Mouse (Mus musculus): ENCODE measurements at regions not wholly inside any gene's neighbourhood (a gene's known extent, or its start where the extent isn't known, plus 50 kb on each side); places are given as distances from the start of the nearest gene placed in this dataset.

DNA sequence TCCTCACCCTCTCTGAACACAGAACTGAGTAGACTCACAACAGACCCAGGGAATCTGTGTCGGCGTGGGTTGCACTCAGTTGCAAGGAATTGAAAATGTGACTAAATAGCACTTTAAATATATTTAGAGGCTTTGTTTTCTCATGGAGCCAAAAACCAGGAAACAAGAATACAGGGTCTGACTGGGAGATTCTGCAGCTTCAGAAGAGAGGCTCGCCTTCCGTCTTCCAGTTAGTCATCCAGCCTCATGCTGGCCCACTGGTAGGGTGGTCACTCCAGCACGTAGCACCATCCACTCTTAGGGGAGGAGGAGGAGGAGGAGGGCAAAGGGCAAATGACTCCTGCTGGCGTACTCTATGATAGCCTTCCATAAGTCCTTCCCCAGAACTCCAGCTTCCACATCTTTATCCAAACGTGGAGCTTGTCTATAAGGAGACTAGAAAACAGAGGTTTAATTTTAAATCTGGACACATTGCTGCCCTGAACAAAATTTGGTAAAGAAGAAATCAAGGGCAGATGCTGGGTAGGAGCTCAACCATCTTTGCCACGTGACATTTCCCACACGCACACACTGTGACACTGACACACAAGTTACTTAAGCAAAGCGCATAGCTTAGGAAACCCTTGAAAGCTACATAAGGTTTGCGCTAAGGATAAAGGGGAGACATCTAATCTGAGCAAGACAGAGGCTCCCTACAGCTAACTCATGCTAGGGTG is 60.8 kb downstream of the Mis18a start:
- no peak for DNase-seq

DNA sequence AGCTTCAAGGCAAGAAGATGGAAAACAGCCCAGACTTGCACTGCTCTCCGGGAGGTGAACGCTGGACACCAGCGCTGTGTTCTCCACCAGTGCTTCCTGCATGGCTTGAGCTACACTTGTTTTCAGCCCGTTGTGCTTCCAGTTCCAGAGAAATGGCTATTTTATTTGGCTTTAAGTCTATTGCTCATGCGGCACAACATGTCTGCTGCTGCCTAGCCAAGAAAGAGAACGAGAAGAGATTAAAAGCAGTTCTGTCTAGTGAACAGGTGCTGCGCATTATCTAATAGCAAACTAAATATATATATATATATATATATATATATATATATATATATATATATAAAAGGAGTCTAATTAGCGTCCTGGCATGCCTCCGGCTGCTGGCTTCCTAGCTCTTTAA is 63.1 kb downstream of the Mis18a start:
- no peak for DNase-seq

DNA sequence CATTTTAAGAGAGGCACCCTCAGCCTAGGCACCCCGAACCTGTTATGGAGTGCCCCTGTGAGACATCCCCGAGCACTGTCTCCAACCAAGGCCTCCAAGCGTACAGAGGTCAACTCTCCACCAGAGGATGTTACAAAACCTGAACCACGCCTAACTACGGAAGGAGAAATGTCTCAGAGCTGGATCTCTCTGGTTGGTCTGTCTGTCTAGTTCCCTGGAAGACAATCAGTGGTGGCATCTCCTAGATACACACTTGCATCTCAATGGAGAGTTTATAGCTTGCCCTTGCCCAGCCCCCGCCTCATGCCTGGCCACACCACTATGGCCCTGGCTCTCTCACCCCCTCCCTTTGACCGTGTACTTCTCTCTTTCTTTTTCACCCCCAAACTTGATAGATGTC is 69.2 kb downstream of the Mis18a start:
- DNase-seq: no peak

DNA sequence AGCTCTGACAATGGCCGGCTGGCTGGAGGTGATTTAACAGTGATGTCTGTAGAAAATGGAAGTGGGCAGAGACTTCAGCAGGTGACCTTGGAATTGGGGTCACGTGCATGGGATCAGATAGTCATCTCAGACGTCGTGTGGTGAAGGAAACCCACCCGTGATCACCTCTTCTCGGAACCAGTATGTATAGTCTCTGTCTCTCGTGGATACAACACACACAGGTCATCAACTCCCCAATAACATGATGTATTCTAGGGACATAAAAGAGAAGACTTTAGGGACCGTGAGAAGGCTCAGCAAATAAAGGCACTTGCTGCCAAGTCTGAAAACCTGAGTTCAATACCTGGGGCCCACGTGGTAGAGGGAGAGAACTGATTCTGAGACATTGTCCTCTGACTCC is 70.2 kb downstream of the Mis18a start:
- DNase-seq: no peak

DNA sequence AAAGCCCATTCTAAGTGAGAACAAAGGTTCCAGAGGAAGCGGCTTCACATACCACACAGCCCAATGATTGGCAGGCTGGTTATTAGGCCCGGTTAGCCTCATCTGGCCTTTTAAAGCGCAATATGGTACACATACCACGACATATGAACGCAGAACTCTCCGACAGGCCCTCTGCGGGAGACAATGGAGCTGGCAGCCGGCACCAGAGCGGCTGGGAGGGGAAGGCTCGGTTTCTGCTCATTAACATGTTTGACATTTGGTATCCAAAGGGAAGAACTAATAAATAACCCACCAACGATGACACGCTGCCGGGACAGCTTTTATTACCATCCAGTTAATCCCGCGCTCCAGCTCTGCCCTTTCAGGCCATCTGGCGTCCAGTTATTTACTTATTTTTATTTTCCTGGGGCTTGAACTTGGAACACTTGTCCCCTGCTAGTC is 70.6 kb downstream of the Mis18a start:
- DNase-seq: peak; percentile 14

DNA sequence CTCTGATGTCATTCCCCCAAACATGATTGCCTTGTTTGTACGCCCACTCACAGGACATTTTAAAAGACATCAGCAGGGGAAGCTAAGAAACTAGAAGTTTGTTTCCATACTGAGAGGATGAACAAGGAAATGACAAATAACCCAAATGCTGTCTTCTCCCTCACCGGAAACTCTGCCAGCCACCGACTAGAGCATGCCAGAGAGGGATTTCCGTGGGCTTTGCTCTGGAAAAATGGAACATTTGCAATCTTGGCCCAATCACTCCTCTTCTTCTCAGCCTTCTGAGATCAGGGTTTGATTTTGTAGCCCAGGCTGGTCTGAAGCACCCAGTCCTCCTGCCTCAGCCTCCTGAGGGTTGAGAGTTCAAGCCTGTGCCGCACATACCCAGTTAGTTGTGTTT is 72.4 kb downstream of the Mis18a start:
- no peak for DNase-seq

DNA sequence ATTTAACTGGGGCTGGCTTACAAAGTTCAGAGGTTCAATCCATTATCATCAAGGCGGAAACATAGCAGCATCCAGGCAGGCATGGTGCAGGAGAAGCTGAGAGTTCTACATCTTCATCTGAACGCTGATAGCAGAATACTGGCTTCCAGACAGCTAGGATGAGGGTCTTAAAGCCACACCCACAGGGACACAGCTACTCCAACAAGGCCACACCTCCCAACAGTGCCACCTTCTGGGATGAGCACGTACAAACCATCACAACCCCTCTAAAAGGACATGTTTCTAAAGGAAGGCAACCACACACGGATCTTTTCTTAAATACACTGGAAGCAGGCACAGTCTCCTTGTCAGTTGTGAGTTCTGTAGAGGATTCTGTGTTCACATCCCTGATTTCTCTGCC is 74.4 kb downstream of the Mis18a start:
- no peak for DNase-seq

DNA sequence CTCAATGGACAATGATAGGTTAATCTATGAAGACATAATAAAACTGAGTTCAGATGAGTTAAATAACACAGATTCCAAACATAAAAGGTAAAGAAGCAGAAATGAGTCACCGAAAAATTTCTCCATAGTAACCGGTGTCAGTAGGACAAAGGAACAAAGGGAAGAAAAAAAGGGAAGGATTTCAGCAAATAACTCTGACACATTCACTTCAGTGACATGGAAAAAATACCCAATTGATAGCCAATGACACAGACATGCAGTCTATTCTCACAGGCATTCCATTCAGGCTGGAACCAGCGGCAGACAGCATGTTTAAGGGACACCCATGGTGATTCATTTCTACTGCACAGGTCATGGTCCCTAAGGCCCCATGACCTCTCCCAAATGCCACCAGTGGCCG is 79.0 kb downstream of the Mis18a start:
- DNase-seq: no peak

DNA sequence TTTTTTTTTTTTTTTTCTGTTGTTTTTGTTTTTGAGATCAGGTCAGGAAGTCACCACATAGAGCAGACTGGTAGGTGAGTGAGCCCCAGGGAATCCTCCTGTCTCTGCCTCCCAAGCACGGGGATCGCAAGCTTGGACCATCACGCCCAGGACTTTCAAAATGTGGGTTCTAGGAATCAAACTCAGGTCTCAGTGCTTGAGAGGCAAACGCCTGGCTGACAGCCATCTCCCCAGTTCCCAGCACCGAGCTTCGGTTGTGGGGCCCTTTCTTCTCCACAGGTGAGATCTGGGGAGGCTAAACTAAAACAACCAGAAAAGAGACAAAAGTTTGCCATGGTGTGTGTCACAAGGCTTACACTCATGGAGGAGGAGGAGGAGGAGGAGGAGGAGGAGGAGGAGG is 84.5 kb downstream of the Mis18a start:
- DNase-seq: no peak

DNA sequence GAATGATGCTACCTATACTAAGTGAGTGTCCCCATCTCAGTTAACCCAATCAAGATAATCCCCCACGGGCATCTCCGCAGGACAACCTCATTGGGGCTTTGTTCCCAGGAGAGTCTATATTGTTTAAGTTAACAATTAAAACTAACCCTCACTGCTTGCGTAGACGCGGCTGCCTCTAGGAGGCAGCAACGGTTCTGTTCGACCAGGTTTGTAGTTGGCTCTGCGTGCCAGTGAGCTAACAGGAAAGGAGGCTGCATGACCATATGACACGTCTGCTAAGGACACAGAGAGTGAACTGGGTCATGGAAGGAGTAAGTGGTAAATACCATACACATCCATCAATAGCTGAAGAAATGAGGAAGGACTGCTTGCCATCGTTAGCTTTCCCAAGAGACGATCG is 92.0 kb downstream of the Mis18a start:
- DNase-seq: no peak

DNA sequence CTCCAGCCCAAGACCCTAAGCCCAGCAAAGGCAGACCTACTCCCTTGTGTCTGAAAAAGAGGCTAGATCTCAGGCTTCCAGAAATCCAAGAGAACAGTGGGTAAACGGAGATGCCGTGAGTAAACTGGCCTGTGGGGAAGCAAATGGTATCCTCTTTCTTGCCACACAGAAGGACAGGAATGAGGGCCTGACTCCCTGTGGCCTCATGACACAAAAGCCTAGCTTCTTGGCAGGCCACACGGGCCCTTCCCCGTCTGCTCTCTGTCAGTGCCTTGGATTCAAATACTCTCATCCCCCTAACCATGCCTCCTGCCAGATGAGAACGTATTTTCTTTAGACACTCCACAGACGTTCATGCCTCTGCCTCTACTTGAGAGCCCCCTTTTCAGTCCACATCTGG is 97.2 kb downstream of the Mis18a start:
- peak; percentile 47 for DNase-seq

DNA sequence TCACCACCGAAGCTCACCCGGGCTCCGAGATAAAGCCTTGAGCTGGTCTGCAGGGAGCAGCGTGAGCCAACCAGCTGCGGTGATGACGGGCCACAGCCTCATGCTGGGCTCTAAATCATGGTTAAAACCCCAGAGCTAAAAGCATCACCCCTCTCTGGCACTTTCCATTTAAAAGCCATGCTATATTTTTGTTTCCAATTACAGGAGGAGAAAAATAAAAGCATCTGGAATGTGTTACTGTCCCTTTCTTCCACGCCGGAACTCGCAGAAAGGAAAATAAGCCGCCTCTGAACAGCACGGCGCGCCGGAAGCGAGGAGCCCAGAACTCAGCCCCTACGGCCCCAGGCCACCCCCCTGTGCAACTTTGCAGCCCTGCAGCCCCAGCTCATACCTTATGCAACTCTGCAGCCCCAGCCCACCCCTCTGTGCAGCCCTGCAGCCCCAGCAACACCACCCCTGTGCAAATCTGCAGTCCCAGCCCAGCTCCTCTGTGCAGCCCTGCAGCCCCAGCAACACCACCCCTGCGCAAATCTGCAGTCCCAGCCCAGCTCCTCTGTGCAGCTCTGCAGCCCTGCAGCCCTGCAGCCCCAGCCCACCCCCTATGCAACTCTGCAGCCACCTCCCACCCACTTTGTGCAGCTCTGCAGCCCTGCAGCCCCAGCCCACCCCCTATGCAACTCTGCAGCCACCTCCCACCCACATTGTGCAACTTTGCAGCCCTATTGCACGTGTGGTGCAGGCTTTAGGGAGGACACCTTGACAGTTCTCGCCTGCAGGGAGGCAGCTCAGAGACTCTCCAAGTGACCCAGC is 97.9 kb downstream of the Mis18a start:
- DNase-seq: no peak

DNA sequence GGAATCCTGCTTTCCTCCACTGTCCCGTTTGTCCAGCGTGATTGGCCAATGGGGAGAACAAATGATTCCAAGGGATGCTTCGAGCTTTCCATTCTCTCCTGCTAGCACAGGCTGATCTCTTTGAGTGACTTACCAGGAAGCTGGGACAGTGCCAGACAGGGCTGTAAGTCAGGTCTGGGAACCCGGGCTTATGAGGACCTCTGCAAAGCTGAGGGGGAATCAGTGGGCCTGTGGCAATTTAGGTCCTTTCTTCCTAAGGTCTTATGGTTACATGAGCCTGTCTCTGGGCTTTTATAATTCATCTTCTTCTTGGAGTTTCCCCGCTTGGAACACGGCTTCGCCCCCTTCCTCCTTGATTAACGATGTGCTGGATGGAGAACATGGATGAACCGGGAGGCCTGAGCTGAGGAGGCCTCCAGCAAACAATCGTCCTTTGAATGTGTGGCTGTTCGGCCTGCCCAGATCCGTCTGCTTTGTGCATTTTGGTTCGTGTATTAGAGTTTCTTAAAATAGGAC is 98.5 kb downstream of the Mis18a start:
- no peak for DNase-seq

DNA sequence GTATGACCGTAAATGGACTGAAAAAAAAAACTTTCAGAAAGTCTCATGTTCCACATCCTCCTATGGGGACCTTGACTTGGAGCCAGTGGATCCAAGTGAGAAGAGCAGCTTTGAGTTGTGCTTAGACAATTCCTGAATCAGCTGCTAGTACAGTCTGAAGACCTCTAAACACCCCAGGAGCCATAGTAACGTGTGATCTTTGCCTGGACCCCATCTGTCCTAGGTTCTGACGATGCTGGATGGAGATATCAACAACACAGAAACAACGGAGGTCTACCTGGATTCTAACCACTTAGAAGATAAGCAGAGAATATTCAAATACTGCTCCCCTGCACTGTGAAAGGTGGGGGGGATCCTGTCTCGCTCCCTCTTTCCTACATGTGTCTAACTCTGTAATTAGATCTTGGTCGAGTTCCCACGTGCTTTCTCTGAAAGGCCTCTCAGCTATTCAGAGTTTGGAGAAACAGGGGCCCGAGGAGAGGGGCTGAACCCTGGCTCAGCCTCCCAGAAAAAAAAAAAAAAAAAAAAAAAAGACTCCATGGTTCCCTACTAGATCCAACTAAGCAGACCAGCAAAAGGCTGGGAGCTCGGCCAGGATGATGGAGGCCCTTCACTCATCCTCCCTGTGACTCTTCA is 101.1 kb downstream of the Mis18a start:
- no peak for DNase-seq

DNA sequence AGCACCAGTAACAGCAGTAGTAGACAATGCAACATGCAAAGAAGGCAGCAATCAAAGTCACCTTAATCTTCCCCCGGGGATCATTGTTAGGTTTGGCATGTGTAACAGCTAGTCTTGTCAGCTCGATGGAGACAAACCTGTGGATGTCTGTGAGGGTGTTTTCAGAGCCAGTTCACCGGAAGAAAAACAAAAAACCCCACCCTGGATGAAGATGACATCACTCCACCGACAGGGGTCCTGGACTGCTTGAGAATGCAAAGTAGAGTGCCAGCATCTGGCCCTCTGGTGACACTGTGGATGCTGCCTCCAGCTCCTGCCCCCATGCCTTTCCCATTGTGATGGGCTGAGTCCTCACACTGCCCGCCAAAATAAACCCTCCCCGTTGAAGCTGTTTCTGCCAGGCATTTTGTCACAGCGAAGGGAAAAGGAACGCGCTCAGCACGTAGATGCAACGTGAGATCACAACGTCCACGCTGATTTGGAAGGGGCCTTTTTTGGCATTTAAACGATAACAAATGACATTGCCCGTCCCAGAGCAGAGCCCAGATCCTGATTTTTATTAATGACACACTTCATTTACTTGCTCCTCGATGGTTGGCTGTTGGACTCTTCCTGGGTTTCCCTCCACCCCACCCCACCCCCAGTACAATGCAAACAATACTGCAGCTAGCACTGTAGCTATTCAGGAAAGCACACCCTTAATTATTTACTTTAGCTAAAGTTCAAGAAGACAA is 101.7 kb downstream of the Mis18a start:
- DNase-seq: no peak

DNA sequence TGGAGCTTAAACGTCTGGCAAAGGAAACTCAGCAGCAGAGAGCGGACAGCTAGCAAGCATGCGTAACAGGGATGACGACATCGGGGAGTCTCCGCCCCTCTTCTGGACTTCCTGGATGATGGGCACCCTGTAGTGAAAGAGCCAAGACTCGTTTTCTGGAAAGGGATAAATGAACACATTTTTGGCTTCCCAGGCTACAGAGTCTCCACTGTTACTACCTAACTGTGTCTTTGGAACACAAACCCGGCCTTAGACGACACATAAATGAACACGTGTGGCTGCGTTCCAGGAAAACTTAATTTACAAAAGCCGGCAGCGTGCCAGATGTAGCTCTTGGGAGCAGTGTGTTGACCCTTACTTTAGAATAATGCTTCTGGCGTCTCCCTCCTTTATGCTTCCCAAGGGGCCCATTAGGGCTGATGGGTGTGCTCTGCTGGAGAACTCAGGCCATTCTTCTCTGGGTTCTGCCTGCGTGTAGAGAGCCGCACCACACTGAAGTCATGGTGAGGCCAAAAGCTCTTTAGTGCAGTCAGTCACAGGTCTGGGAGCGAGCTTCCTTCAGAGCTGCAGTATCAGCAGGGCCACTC is 103.1 kb downstream of the Mis18a start:
- peak; percentile 16 for DNase-seq

DNA sequence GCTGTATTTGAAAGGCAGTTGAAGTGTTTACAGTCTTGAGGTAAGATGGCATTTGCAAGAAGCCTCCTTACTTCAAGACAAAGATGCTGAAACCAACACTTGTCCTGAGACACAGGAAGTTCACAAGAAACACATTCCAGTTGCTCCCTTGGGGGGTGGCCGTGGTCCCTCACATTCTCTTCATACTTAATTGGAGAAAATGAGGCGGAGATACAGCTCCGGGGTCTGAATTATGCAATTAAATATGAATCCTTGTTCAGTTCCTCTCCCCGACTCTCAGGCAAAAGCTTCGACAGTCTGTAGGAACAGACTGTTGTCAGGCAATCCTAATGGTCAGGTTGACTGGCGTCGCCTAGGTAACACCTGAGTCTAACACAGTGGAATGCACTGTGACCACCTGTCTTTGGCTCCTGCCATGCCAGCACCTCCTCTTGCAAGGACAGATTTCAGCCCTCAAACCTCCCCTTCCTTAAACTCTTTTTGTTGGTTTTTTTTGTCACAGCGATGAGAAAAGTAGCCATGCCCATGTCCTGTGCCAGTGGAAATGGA is 104.5 kb downstream of the Mis18a start:
- no peak for DNase-seq

DNA sequence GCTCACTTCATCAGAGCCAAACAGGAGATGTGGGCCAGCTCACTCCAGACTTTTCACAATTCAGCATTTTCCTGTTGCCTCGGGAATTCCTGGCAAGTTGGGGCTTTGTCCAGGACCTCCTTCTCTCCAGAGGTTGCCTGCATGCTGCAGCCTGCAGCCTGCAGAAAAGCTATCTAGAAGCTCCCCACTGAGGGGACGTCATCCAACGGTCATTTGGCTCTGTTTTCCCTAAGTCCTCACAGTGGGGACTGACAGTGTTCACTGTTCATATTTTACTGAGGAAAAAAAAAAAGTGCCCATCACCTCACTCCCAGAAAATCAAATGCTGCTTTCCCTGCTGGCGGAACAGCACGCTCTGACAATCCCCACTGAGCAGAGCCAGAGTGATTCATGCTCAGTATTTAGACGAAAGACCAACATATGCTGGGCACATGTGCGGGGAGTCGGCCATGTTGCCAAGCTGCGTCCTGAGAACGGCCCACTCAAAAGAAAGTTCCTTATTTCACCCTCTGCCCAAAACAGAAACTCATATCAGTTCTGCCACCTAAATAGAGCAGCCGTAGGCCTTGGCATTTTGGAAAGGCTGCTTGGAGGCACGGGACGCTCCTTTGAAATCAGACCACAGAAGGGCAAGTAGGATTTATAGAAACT is 105.3 kb downstream of the Mis18a start:
- peak; percentile 35 for DNase-seq

DNA sequence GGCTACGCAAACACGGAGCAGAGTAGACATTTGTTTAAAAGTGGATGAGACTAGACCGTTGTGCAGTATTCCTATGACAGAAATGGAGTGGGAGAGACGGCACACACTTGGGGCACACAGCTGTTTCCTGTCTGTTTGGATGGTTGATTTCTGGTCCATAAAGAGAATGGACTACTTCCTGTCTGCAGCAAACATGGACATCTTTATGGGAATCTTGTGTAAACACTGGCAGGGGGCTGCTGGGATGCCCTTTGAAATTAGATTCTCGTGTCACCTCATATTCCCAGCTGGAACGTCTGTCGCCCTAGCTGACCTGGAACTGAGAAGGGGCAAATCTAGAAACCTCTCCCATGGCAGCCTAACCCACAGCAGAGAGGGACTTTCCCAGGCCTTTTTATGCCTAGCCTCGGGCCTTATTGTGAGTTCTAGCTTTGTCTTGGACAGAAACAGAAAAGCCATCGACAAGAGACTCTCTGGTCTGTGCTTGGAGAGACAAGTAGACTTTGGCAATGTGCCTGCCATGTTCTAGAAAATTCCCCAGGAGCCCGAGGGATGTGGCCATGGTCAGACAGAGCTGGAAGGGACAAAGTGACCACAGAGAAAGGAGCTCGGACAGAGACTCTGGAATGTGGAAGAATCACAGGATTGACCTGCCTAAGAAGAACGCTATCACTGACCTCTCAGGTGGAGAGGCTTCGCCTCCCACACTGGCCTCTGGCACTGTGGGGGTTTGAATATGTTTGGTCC is 107.5 kb downstream of the Mis18a start:
- no peak for DNase-seq

DNA sequence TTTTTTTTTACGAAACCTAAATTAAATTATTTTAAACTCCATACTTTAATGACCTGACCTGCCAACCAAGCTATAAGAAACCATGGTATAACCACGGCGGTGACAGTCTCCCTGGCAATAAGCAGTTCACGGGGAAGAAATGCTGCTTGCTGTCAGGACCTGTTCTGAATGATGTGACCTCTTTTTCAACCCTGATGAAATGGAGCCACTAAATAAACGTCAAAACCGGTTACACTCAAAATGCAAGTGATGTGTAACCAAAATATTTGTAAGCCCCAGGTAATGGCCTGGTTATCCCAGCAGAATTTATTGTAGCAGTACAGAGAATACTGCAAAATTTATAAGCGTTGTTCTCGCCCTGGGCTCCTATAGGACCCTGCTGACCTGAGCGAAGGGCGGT is 111.4 kb downstream of the Mis18a start:
- no peak for DNase-seq

DNA sequence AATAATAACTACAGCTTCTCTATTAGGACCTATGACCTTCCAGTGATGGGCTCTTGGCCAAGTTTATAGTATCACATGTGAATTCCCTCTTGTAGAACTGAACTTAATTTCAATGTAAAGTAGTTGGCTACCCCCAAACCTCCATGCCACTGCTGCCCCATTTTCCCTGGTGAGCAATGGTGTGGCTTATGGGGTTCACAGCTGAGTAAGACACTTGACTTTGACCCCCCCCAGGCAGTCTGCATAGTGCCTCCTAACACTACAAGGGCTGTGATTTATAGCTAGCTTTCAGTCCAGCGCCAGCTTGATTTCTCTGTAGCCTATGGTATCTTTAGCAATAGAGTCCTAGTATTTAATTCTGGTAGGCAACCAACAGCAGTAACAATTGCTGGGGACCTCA is 113.1 kb downstream of the Mis18a start:
- no peak for DNase-seq

Data from cerebellum, adult 9-10 months (tissue).